Mouse (Mus musculus): ENCODE measurements at regions not wholly inside any gene's neighbourhood (a gene's known extent, or its start where the extent isn't known, plus 50 kb on each side); places are given as distances from the start of the nearest gene placed in this dataset.

DNA sequence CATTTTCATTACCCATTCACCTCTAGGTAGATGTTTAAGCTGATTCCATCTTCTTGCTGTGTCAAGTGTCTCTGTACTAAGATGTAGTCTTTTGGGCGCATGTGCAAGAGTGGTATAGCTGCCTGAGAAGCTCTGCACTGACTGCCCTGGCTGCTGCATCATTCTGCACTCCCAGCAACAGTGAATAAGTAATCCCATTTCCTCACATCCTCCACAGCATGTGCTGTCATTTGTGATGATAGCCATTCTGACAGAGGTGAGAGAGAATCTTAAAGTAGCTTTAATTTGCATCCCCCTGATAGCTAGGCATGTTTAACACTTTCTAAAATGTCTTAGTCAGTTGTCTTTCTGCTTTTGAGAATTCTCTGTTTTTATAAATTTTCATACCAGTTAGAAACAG lies 1240.5 kb downstream of the 9330182O14Rik start:
- TF ChIP-seq CTCF (IDR thresholded peaks at IDR 0.05 in 2 of 3, conservative IDR thresholded peaks at IDR 0.05 in 1 of 3; ENCODE audit: control insufficient read depth in 1 of 3, insufficient read depth in 1 of 3, low read depth in 2 of 3, low read length in 3 of 3, poor library complexity in 1 of 3, severe bottlenecking in 1 of 3): no peak
- TF ChIP-seq POLR2A (IDR thresholded peaks at IDR 0.05; ENCODE audit: control insufficient read depth in 1 of 2, insufficient read depth in 1 of 2, low read depth in 1 of 2, low read length in 2 of 2, poor library complexity in 1 of 2): no peak
- TF ChIP-seq ZMIZ1 (IDR thresholded peaks at IDR 0.05; ENCODE audit: low read depth, low read length): no peak
- no peak for TF ChIP-seq ZKSCAN1 (IDR thresholded peaks at IDR 0.05; ENCODE audit: low read depth, low read length)
- TF ChIP-seq USF2 (IDR thresholded peaks at IDR 0.05; ENCODE audit: borderline replicate concordance in 1 of 2, insufficient read depth in 1 of 2, low read depth in 1 of 2, low read length in 2 of 2): no peak
- no peak for TF ChIP-seq MYC (IDR thresholded peaks at IDR 0.05; ENCODE audit: low read depth, low read length)
- TF ChIP-seq ELF1 (IDR thresholded peaks at IDR 0.05; ENCODE audit: low read depth, low read length): no peak
- TF ChIP-seq EP300 (IDR thresholded peaks at IDR 0.05; ENCODE audit: low read depth in 1 of 2, low read length in 2 of 2): no peak
- no peak for TF ChIP-seq E2F4 (IDR thresholded peaks at IDR 0.05; ENCODE audit: borderline replicate concordance, low read depth, low read length)
- TF ChIP-seq NRF1 (IDR thresholded peaks at IDR 0.05; ENCODE audit: insufficient read depth, low read depth, low read length, poor library complexity, severe bottlenecking): no peak
- TF ChIP-seq TAL1 (IDR thresholded peaks at IDR 0.05; ENCODE audit: low read length): no peak
- no peak for TF ChIP-seq CHD2 (IDR thresholded peaks at IDR 0.05; ENCODE audit: low read length)
- TF ChIP-seq USF1 (IDR thresholded peaks at IDR 0.05; ENCODE audit: low read depth, low read length): no peak
- no peak for TF ChIP-seq TCF12 (IDR thresholded peaks at IDR 0.05; ENCODE audit: low read depth, low read length)

Measured in MEL (cell line).